Mouse (Mus musculus): ENCODE data around the gene Mepe.

Mepe gene

DNA sequence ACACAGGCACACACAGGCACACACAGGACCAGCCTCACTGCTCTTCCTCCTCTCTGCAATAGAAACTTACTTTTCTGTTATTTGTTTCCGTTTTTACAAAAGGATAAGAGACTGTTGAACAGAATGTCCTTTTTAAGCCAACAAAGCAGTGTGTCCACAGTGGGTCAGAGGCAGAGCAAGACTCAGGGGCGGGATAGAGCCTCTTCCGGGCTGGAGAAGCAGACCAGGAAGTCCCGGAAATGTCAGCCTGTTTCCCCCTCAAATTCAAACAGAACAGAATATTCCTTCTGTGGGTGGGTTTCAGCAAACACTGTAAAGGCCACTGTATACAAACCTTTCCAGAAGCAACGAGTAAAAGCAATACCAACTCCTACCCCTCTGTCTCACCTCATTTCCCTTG, 26.7 kb downstream of the Mepe start:
- no peak for DNase-seq (ENCODE audit: low spot score in 2 of 2)

DNA sequence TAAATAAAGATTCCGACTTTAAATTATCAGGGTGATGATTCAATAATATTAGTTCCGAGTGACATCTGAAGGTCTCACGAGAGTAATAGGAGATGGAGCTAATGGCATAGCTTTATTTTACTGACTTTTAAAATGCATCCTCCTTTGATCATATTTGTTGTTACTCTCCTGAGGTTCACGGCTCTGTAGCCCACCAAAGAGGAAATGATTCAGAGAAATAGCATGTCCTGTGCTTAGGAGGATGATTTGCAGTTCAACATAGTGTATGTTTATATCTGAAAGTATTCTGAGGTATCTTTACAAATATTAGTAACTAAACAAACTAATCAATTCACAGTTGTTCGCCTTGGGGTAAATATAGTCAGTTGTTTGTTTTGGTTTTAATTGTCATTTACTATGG, 32.4 kb downstream of the Mepe start:
- DNase-seq (ENCODE audit: low spot score in 2 of 2), result no peak

DNA sequence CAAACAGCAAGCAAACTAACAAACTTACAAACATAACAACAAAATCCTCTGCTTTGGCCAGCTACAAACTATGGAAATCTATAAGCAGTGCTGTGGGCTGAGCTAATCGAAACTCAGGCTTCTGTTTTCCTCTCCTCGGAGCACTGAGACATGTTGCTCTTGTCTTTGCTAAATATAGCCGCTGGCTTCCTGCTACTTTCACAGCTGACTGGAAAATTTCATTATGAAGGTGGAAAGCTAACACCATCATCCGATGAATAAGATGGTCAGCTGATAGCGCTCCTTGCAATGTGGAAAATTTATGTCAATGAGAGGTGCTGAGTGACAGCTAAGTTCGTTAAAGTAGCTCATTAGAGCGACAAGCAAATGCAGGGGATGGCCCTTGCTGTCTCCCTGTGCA, 33.5 kb downstream of the Mepe start:
- DNase-seq (ENCODE audit: low spot score in 2 of 2), result no peak

DNA sequence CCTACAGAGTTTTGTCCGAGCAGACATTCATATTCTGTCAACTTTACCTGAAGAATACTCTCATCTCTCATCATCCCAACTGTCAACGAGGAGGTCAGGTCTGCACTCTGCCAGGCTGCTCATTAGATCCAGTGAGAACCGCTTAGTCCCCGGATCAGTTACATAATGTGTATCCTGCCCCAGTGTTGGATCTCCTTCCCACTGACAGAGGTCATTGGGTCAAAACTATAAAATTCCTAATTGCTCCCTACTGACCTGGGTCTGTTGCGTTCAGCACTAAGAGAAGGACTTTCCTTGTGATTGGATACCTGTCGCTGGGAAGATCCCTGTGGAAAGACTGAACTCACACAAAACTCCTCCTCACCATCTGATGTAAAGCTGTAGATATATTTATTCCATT, 34.1 kb downstream of the Mepe start:
- DNase-seq (ENCODE audit: low spot score in 2 of 2), result no peak

DNA sequence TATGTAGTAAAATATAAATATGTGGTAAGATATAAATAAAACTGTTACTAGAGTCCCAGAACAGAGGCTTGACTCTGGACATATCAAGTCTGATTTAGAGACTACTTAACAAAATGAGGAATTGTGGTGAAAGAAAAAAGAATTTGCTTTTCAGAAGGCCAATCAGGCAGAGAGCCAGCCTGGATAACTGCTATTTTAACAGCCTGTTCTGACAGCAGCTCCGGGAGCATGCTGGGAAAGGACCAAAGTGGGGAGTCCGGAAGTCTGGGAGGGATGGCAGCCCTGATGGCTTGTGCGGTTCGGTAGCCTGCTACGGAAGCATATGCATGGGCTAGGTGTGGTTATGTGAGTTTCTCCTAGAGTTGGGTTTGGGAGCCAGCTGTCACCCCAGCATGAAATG, 45.5 kb downstream of the Mepe start:
- DNase-seq (ENCODE audit: low spot score in 2 of 2), result no peak

DNA sequence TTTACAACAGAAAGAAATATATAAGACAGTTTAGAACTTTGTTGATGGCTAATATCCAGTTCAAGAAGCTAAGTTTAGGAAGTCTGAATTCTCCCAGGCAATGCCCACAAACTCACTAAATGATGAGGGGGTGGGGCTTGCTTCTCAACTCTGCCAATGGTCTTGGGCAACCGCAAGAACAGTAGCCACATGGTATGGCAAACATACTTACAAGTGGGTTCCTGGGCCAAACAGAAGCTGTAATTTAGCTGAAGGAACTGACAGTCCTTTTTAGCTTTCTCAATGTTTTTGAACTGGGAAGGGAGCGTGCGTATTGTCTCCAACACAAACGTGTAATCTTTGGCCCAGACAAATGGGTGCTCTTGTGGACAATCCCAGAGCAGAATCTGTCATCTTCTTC, 46.2 kb downstream of the Mepe start:
- DNase-seq (ENCODE audit: low spot score in 2 of 2), result no peak

DNA sequence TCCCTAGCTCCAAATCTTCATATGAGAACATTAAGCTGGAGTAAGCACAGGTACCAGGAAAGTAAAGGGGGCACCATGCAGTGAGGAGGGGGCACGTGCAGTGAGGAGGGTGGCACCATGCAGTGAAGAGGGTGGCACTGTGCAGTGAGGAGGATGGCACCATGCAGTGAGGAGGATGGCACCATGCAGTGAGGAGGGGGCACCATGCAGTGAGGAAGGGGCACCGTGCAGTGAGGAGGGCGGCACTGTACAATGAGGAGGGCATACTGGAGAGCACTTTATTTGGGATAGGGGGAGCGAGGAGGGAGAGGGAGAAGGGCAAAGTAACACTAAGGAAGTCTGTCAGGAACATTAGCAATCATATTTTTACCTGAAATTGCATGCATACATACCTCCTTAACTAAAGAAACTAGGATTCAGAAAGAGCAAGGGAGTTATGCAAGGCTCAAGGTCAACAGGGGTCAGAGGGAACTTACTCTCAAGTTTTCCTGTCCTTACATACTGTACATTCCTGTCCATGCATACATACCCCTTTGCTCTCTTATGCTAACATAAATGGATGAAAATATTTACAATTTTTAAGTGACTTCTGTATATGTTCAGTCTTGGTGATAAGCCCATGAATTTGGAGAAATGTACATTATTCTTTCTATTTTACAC, 48.6 kb downstream of the Mepe start:
- no peak for DNase-seq (ENCODE audit: low spot score in 2 of 2)

DNA sequence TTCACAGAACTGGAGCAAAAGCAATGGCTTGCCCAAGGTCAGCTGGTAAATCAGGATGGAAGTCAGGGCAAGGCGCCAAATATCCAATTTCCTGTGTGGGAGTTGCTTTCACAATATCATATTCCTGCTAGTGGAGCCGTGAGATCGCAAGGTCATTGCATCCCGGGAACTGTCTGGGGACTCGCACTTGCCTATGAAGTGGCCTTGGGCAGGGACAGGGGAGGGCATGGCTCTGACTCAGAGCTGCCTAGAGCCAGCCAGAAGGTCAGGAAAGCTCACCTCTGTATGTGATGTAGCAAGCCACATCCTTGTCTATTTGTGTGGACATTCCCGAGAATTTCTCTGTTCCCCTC, 49.2 kb downstream of the Mepe start:
- DNase-seq (ENCODE audit: low spot score in 2 of 2), result peak; percentile 23 to 35

DNA sequence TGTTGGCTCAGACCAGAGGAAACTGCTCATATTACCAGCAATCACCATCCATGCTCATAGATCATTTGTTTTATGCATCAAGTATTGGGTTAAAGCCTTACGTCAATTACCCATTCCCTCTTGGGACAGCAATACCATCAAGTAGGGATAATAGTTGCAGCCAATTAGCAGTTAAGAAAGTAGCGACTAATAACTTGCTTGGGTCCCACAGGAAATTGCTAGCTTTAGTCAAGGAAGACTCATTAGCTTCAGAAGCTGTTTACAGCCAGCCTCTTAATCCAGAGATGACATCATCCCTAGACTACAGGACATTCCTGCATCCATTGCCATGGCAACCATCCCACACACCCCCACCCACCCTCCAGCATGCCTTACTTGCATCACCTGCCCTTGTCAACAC, 50.0 kb downstream of the Mepe start:
- no peak for DNase-seq (ENCODE audit: low spot score in 2 of 2)

DNA sequence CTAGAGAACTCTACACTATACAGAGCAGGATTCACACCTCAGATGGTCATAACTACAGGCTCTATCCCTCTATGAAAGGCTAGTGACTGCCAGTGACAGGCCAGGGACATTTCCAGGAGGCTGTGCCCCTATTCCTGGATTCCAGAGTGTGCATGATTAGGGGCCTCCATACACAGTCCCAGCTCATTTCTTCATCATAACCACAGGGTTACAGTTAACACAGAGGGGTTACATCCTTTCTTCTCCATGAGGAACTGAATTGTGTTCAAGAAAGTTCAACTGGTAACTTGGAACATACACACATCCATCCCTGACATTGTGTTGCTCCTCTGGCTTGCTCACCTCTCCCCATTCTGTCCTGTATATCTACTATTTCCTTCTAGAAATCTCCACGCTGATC, 51.8 kb downstream of the Mepe start:
- no peak for DNase-seq (ENCODE audit: low spot score in 2 of 2)

DNA sequence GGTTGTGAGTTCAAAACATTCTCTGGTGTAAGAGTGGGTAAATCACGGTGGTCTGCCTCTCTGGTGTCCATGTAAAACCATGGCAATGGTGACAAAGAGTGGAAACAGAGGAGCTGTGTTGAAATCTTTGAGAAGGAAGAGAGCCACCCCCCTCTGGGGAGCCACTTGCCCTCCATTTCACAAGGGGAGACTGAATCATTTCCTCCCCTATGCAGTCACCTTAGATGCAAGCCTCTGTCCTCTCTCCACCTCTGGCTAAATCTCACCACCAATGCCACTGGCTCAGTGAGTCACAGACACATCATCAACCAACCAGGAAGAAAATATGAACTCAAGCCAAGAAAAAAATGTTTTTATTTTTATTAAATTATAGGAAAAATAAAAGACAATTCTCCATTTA, 55.4 kb downstream of the Mepe start:
- DNase-seq (ENCODE audit: low spot score in 2 of 2), result no peak

DNA sequence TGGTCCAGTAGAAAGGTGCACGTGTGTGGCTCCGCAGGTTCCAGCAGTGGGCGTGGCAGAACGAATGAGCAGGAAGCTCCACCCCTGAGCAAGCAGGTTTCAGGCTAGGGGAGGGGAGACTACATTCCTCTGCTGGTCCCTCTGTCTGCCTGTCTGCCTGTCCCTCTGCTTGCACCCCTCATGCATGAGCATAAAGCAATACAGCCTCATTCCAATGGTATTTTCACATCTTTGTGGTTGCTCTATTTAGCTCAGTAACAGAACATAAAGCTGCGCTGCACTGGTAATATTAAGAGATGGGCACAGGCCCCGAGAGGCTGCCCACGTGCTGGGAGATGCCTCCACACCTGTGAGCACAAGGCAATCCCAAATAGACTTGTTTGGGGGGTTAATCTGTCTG, 56.5 kb downstream of the Mepe start:
- DNase-seq (ENCODE audit: low spot score in 2 of 2), result no peak

DNA sequence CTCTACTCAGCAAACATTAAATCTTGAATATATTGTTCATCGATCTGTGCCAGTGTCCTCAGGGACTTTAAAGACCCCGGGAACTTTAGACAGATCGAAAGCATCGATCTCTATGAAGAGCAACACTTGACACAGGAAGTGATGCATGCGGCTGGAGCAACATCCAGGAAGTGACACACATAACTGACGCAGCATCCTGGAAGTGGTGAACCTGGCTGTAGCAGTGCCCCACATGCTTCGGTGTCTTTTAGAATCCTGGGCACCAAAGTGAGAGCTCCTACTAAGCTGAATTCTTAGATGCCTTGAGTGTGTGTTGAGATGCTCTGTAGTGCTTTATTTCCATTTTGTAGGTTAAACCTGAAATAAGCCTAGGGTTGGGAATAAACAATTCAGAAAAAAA, 59.4 kb downstream of the Mepe start:
- no peak for DNase-seq (ENCODE audit: low spot score in 2 of 2)

DNA sequence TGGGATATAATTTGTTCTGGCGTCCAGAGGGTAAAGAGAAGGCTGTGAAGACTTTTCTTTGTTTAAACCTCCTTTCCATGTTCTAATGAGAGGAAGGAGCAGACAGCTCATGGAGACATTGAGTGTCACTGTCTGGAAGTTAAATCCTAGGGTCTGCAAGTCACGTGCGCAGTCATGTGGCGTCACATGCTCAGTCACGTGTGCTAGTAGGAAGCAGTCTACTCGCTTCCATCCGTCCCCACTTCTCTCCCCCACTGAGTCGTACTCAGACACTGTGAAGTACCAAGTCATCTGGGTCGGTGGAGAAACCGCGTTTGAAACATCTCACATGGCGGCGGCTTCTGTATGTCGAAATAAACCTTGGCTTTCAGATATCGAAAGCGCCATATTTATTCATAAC, 60.4 kb downstream of the Mepe start:
- no peak for DNase-seq (ENCODE audit: low spot score in 2 of 2)

DNA sequence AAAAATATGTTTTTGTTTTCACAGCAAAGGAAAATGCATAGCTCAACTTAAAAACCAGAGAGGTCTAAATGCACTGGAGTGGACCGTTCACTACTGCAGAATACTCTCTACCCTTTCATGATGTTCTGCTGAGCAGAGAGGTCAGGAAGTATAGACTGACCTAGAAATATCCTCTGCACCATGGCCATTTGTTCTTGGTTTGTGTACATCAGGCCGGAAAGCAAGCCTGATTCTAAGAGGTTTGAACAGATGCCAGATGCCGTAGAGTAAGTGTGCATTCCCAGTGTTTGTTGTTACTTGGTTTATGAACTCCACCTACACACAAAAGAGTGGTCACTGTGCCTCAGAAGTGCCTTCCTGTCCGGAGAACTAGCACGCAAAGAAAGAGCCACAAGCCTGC, 61.8 kb downstream of the Mepe start:
- no peak for DNase-seq (ENCODE audit: low spot score in 2 of 2)

Data from spleen, postnatal 36 days (tissue).